Mouse (Mus musculus) gastrocnemius, adult 8-10 months (tissue): Measurements from ENCODE around the gene Hspa1a. TPM values are rescaled to one million over a fixed set of nuclear protein-coding genes. Genes with fewer than 3 reads are reported as not detected.
A peak's percentile ranks its signal among the peaks of the same experiment; 100 is the strongest.
"Not testable (repeated sequence)": the region's sequence is repeated elsewhere in the genome, so short reads cannot be mapped to it uniquely, and the experiment has no call there.

Source experiments
- DNase-seq, 2 experiments: peaks; one replicate each; pipeline ENCODE4 v3.0.0; 2022; ENCODE audit warnings: low spot score in 2 of 2
- total RNA-seq, 4 experiments: library from RNA; stranded (reverse); gene quantifications; 2 replicates each; pipeline ENCODE4 v1.2.4; 2022

Hspa1a gene
- total RNA-seq, 4 experiments from 2014 or later: 4.2 to 17.8 (median 5.3) TPM

- DNase-seq: no peak
Measured at GRCm38 (mm10) chr17:35001452-35002152, 29.6 kb upstream of the Hspa1a start.

- DNase-seq: peak; percentile 78 to 79
Measured at GRCm38 (mm10) chr17:35000717-35001451, 28.9 kb upstream of the Hspa1a start, which contains the start of gene Vars. Vars (plus strand) TSS chr17:35000987.

- not testable (repeated sequence) for DNase-seq
Measured at GRCm38 (mm10) chr17:34999871-35000716, 28.1 kb upstream of the Hspa1a start.

- no peak for DNase-seq
Measured at GRCm38 (mm10) chr17:34998526-34999430, 26.8 kb upstream of the Hspa1a start.

- DNase-seq: no peak
Measured at GRCm38 (mm10) chr17:34997142-34997483, 25.2 kb upstream of the Hspa1a start.

- no peak for DNase-seq
Measured at GRCm38 (mm10) chr17:34996411-34997141, 24.6 kb upstream of the Hspa1a start.

- not testable (repeated sequence) for DNase-seq
Measured at GRCm38 (mm10) chr17:34995927-34996326, 24.0 kb upstream of the Hspa1a start.

GRCm38 (mm10) chr17:34995192-34995591 lies 23.2 kb upstream of the Hspa1a start:
- not testable (repeated sequence) for DNase-seq

GRCm38 (mm10) chr17:34994751-34995150 lies 22.8 kb upstream of the Hspa1a start:
- no peak for DNase-seq

- no peak for DNase-seq
Measured at GRCm38 (mm10) chr17:34984218-34984617, 12.3 kb upstream of the Hspa1a start.

GRCm38 (mm10) chr17:34982328-34982727 lies 10.4 kb upstream of the Hspa1a start:
- DNase-seq: no peak

GRCm38 (mm10) chr17:34981690-34982180 lies 9.8 kb upstream of the Hspa1a start, which contains the start of gene Lsm2:
Lsm2 (plus strand) TSS chr17:34981862.
- DNase-seq: peak; percentile 81 to 86

GRCm38 (mm10) chr17:34980655-34981054 lies 8.7 kb upstream of the Hspa1a start:
- no peak for DNase-seq

- no peak for DNase-seq
Measured at GRCm38 (mm10) chr17:34979631-34980030, 7.7 kb upstream of the Hspa1a start.

- no peak for DNase-seq
Measured at GRCm38 (mm10) chr17:34978239-34978638, 6.3 kb upstream of the Hspa1a start.

- DNase-seq: no peak
Measured at GRCm38 (mm10) chr17:34977000-34977399, 5.0 kb upstream of the Hspa1a start.

GRCm38 (mm10) chr17:34975581-34976492 lies 3.9 kb upstream of the Hspa1a start:
- DNase-seq: no peak

GRCm38 (mm10) chr17:34971694-34972068 lies 275 bp downstream of the Hspa1a start:
- not testable (repeated sequence) for DNase-seq

- not testable (repeated sequence) for DNase-seq
Measured at GRCm38 (mm10) chr17:34970850-34971249, 1.1 kb downstream of the Hspa1a start.
